Comparison of ENCODE assay signal across 7 mouse cellular contexts in genomic region chr5:125434347-125434746, GRCm38 (mm10). TPM values are rescaled to one million over a fixed set of nuclear protein-coding genes. Genes with fewer than 3 reads are reported as not detected.
A peak's percentile ranks its signal among the peaks of the same experiment; 100 is the strongest.
DNase-seq lines count a peak whose midpoint lies in the region; ATAC-seq lines count a peak whose summit lies in the region.
"Not testable (repeated sequence)": the region's sequence is repeated elsewhere in the genome, so short reads cannot be mapped to it uniquely, and the experiment has no call there.

No protein-coding gene starts in this region.

- H3K9ac ChIP-seq in heart, embryonic 12.5 days; intestine, embryonic 14.5 days (ENCODE audit: low read length); limb, embryonic 13.5 days; lung, embryonic 16.5 days (ENCODE audit: low read length); neural tube, embryonic 11.5 days (ENCODE audit: low read length): not testable (repeated sequence)

- H3K4me1 ChIP-seq in erythroblast, embryonic 14.5 days (ENCODE audit: control insufficient read depth): peaks cover 37% of the 10 kb centered on the region
- peaks cover 16% of the 10 kb centered on the region for H3K4me1 ChIP-seq in heart, embryonic 12.5 days (replicated peaks)
- not testable (repeated sequence) for H3K4me1 ChIP-seq in intestine, embryonic 14.5 days (replicated peaks; ENCODE audit: control insufficient read depth, insufficient read depth, low read length); lung, embryonic 16.5 days (replicated peaks; ENCODE audit: control insufficient read depth, insufficient read depth, low read length); neural tube, embryonic 11.5 days (ENCODE audit: control insufficient read depth, insufficient read depth, low read length)
- peaks cover 12% of the 10 kb centered on the region for H3K4me1 ChIP-seq in limb, embryonic 13.5 days

- not testable (repeated sequence) for H3K9me3 ChIP-seq in erythroblast, embryonic 14.5 days (ENCODE audit: control insufficient read depth, low read length); heart, embryonic 12.5 days (replicated peaks); intestine, embryonic 14.5 days (ENCODE audit: control insufficient read depth, low read length); limb, embryonic 13.5 days; lung, embryonic 16.5 days (ENCODE audit: control insufficient read depth, low read length); neural tube, embryonic 11.5 days (ENCODE audit: control insufficient read depth, low read length)

- H3K36me3 ChIP-seq in erythroblast, embryonic 14.5 days (ENCODE audit: control insufficient read depth): peaks cover 26% of the 10 kb centered on the region
- peaks cover 23% of the 10 kb centered on the region for H3K36me3 ChIP-seq in heart, embryonic 12.5 days
- H3K36me3 ChIP-seq in intestine, embryonic 14.5 days (ENCODE audit: control insufficient read depth, insufficient read depth, low read length): peaks cover 24% of the 10 kb centered on the region
- H3K36me3 ChIP-seq in limb, embryonic 13.5 days: peaks cover 27% of the 10 kb centered on the region
- H3K36me3 ChIP-seq in lung, embryonic 16.5 days (ENCODE audit: control insufficient read depth, insufficient read depth, low read length): peaks cover 18% of the 10 kb centered on the region
- H3K36me3 ChIP-seq in neural tube, embryonic 11.5 days (ENCODE audit: control insufficient read depth, insufficient read depth, low read length): peaks cover 11% of the 10 kb centered on the region

- peak overlapping the region; percentile 89 for H3K4me3 ChIP-seq in erythroblast, embryonic 14.5 days (replicated peaks)
- H3K4me3 ChIP-seq in heart, embryonic 12.5 days: peak overlapping the region; percentile 80
- H3K4me3 ChIP-seq in intestine, embryonic 14.5 days (ENCODE audit: low read depth, low read length): peak overlapping the region; percentile 60
- peak overlapping the region; percentile 87 for H3K4me3 ChIP-seq in limb, embryonic 13.5 days
- H3K4me3 ChIP-seq in lung, embryonic 16.5 days (ENCODE audit: low read length): peak overlapping the region; percentile 97
- not testable (repeated sequence) for H3K4me3 ChIP-seq in neural tube, embryonic 11.5 days (ENCODE audit: low read depth, low read length)

- peak; percentile 84 for DNase-seq in ZHBTc4 (ENCODE audit: low read depth, low spot score)
- DNase-seq in intestine, embryonic 14.5 days (ENCODE audit: low spot score); neural tube, embryonic 11.5 days (ENCODE audit: low spot score): not testable (repeated sequence)

- not testable (repeated sequence) for H3K27ac ChIP-seq in heart, embryonic 12.5 days (ENCODE audit: poor library complexity, severe bottlenecking); intestine, embryonic 14.5 days (ENCODE audit: low read depth); limb, embryonic 13.5 days; lung, embryonic 16.5 days (ENCODE audit: low read length); neural tube, embryonic 11.5 days (ENCODE audit: low read depth, low read length)

- 54% methylated on average over 15 of the region's 15 CpGs for WGBS in heart, embryonic 12.5 days
- 52% methylated on average over 15 of the region's 15 CpGs for WGBS in intestine, embryonic 14.5 days
- 51% methylated on average over 15 of the region's 15 CpGs for WGBS in limb, embryonic 13.5 days
- WGBS in lung, embryonic 16.5 days: 56% methylated on average over 15 of the region's 15 CpGs
- 53% methylated on average over 15 of the region's 15 CpGs for WGBS in neural tube, embryonic 11.5 days

- H3K27me3 ChIP-seq in erythroblast, embryonic 14.5 days (ENCODE audit: control insufficient read depth); heart, embryonic 12.5 days (replicated peaks); intestine, embryonic 14.5 days (replicated peaks; ENCODE audit: control insufficient read depth, insufficient read depth, low read length); limb, embryonic 13.5 days; lung, embryonic 16.5 days (ENCODE audit: control insufficient read depth, insufficient read depth, low read depth, low read length); neural tube, embryonic 11.5 days (ENCODE audit: control insufficient read depth, insufficient read depth, low read length): not testable (repeated sequence)

- peak overlapping the region; percentile 92 for H3K4me2 ChIP-seq in heart, embryonic 12.5 days
- H3K4me2 ChIP-seq in intestine, embryonic 14.5 days (ENCODE audit: low read length): peak overlapping the region; percentile 83
- peak overlapping the region; percentile 91 for H3K4me2 ChIP-seq in limb, embryonic 13.5 days (replicated peaks)
- H3K4me2 ChIP-seq in lung, embryonic 16.5 days (ENCODE audit: low read depth, low read length): peak overlapping the region; percentile 96
- H3K4me2 ChIP-seq in neural tube, embryonic 11.5 days (ENCODE audit: low read depth): not testable (repeated sequence)

- ATAC-seq in heart, embryonic 12.5 days (ENCODE audit: insufficient number of reproducible peaks, low FRiP score); limb, embryonic 13.5 days (ENCODE audit: low FRiP score, low read depth); lung, embryonic 16.5 days (ENCODE audit: low read depth): not testable (repeated sequence)
- peak; percentile 10; the same call in 1 of the 2 replicates for ATAC-seq in intestine, embryonic 14.5 days (replicated peaks; ENCODE audit: low FRiP score, low TSS enrichment, low read depth)
- ATAC-seq in neural tube, embryonic 11.5 days (ENCODE audit: insufficient read depth, low FRiP score, low TSS enrichment): peak; percentile 45; the same call in 1 of the 2 replicates

RNA-seq across cellular contexts. Expression of gene Dhx37, which starts 0.4 kb away (rescaled TPM):
- polyA plus RNA-seq in erythroblast, embryonic 14.5 days (2012): 0.95 and 1.0 TPM in 2 replicates
- polyA plus RNA-seq in heart, embryonic 12.5 days (2016; fragmentation: Nextera tagmentation; extraction: Ambion mirVana): 11.0 and 11.4 TPM in 2 replicates
- 9.6 and 11.3 TPM in 2 replicates for polyA plus RNA-seq in intestine, embryonic 14.5 days (2014; fragmentation: Nextera tagmentation; extraction: Ambion mirVana)
- polyA plus RNA-seq in limb, embryonic 13.5 days (2015; fragmentation: Nextera tagmentation; extraction: Ambion mirVana): 12.1 and 12.9 TPM in 2 replicates
- polyA plus RNA-seq in lung, embryonic 16.5 days (2015; fragmentation: Nextera tagmentation; extraction: Ambion mirVana): 10.1 and 10.6 TPM in 2 replicates
- polyA plus RNA-seq in neural tube, embryonic 11.5 days (2014; fragmentation: Nextera tagmentation; extraction: Ambion mirVana): 11.1 and 13.4 TPM in 2 replicates

RNA-seq across cellular contexts. Expression of gene Bri3bp, which starts 7.0 kb away (rescaled TPM):
- polyA plus RNA-seq in erythroblast, embryonic 14.5 days (2012): 0.16 and 0.38 TPM in 2 replicates
- 41.8 and 49.3 TPM in 2 replicates for polyA plus RNA-seq in heart, embryonic 12.5 days (2016; fragmentation: Nextera tagmentation; extraction: Ambion mirVana)
- polyA plus RNA-seq in intestine, embryonic 14.5 days (2014; fragmentation: Nextera tagmentation; extraction: Ambion mirVana): 48.4 and 50.9 TPM in 2 replicates
- 37.3 and 38.1 TPM in 2 replicates for polyA plus RNA-seq in limb, embryonic 13.5 days (2015; fragmentation: Nextera tagmentation; extraction: Ambion mirVana)
- 29.1 and 31.9 TPM in 2 replicates for polyA plus RNA-seq in lung, embryonic 16.5 days (2015; fragmentation: Nextera tagmentation; extraction: Ambion mirVana)
- polyA plus RNA-seq in neural tube, embryonic 11.5 days (2014; fragmentation: Nextera tagmentation; extraction: Ambion mirVana): 33.7 and 38.0 TPM in 2 replicates

RNA-seq across cellular contexts. Expression of gene Aacs, which starts 41.3 kb away (rescaled TPM):
- polyA plus RNA-seq in erythroblast, embryonic 14.5 days (2012): 0.25 and 0.32 TPM in 2 replicates
- polyA plus RNA-seq in heart, embryonic 12.5 days (2016; fragmentation: Nextera tagmentation; extraction: Ambion mirVana): 16.1 and 17.2 TPM in 2 replicates
- polyA plus RNA-seq in intestine, embryonic 14.5 days (2014; fragmentation: Nextera tagmentation; extraction: Ambion mirVana): 66.9 and 78.6 TPM in 2 replicates
- polyA plus RNA-seq in limb, embryonic 13.5 days (2015; fragmentation: Nextera tagmentation; extraction: Ambion mirVana): 35.2 and 35.3 TPM in 2 replicates
- 31.2 and 31.8 TPM in 2 replicates for polyA plus RNA-seq in lung, embryonic 16.5 days (2015; fragmentation: Nextera tagmentation; extraction: Ambion mirVana)
- polyA plus RNA-seq in neural tube, embryonic 11.5 days (2014; fragmentation: Nextera tagmentation; extraction: Ambion mirVana): 50.3 and 65.1 TPM in 2 replicates

RNA-seq across cellular contexts. Expression of gene Ubc, which starts 44.3 kb away (rescaled TPM):
- 17.4 and 56.1 TPM in 2 replicates for polyA plus RNA-seq in erythroblast, embryonic 14.5 days (2012)
- polyA plus RNA-seq in heart, embryonic 12.5 days (2016; fragmentation: Nextera tagmentation; extraction: Ambion mirVana): 840 and 852 TPM in 2 replicates
- polyA plus RNA-seq in intestine, embryonic 14.5 days (2014; fragmentation: Nextera tagmentation; extraction: Ambion mirVana): 949 and 989 TPM in 2 replicates
- 1,179 and 1,190 TPM in 2 replicates for polyA plus RNA-seq in limb, embryonic 13.5 days (2015; fragmentation: Nextera tagmentation; extraction: Ambion mirVana)
- 1,152 and 1,205 TPM in 2 replicates for polyA plus RNA-seq in lung, embryonic 16.5 days (2015; fragmentation: Nextera tagmentation; extraction: Ambion mirVana)
- polyA plus RNA-seq in neural tube, embryonic 11.5 days (2014; fragmentation: Nextera tagmentation; extraction: Ambion mirVana): 1,090 and 1,143 TPM in 2 replicates

RNA-seq across cellular contexts. Expression of gene Gm10382, which starts 45.2 kb away (rescaled TPM):
- 0.06 TPM in 1 of 2 replicates, not detected in the other for polyA plus RNA-seq in erythroblast, embryonic 14.5 days (2012)
- polyA plus RNA-seq in heart, embryonic 12.5 days (2016; fragmentation: Nextera tagmentation; extraction: Ambion mirVana): 0.28 and 0.67 TPM in 2 replicates
- 0.15 and 0.30 TPM in 2 replicates for polyA plus RNA-seq in intestine, embryonic 14.5 days (2014; fragmentation: Nextera tagmentation; extraction: Ambion mirVana)
- polyA plus RNA-seq in limb, embryonic 13.5 days (2015; fragmentation: Nextera tagmentation; extraction: Ambion mirVana): 0.34 and 0.41 TPM in 2 replicates
- polyA plus RNA-seq in lung, embryonic 16.5 days (2015; fragmentation: Nextera tagmentation; extraction: Ambion mirVana): 0.29 and 0.36 TPM in 2 replicates
- 0.46 TPM in 1 of 2 replicates, not detected in the other for polyA plus RNA-seq in neural tube, embryonic 11.5 days (2014; fragmentation: Nextera tagmentation; extraction: Ambion mirVana)

Comparison
In these comparisons a context has a peak if more than half of its experiments do, and no peak if none do; other contexts are left out.
1. RNA of gene Bri3bp, which starts 7.0 kb away (polyA plus RNA-seq): 48.4 to 50.9 TPM in intestine, embryonic 14.5 days, 41.8 to 49.3 TPM in heart, embryonic 12.5 days, 37.3 to 38.1 TPM in limb, embryonic 13.5 days, 33.7 to 38.0 TPM in neural tube, embryonic 11.5 days and 29.1 to 31.9 TPM in lung, embryonic 16.5 days; 0.16 to 0.38 TPM in erythroblast, embryonic 14.5 days; every median in the first group is over 10 times any median in the second.
2. RNA of gene Aacs, which starts 41.3 kb away (polyA plus RNA-seq): 66.9 to 78.6 TPM in intestine, embryonic 14.5 days, 50.3 to 65.1 TPM in neural tube, embryonic 11.5 days, 35.2 to 35.3 TPM in limb, embryonic 13.5 days, 31.2 to 31.8 TPM in lung, embryonic 16.5 days and 16.1 to 17.2 TPM in heart, embryonic 12.5 days; 0.25 to 0.32 TPM in erythroblast, embryonic 14.5 days; every median in the first group is over 10 times any median in the second.